Mouse (Mus musculus): ENCODE results near the gene Cux1. TPM values are rescaled to one million over a fixed set of nuclear protein-coding genes. Genes with fewer than 3 reads are reported as not detected.

The Cux1 gene
- polyA plus RNA-seq, 1 experiment: 68.0 TPM

DNA sequence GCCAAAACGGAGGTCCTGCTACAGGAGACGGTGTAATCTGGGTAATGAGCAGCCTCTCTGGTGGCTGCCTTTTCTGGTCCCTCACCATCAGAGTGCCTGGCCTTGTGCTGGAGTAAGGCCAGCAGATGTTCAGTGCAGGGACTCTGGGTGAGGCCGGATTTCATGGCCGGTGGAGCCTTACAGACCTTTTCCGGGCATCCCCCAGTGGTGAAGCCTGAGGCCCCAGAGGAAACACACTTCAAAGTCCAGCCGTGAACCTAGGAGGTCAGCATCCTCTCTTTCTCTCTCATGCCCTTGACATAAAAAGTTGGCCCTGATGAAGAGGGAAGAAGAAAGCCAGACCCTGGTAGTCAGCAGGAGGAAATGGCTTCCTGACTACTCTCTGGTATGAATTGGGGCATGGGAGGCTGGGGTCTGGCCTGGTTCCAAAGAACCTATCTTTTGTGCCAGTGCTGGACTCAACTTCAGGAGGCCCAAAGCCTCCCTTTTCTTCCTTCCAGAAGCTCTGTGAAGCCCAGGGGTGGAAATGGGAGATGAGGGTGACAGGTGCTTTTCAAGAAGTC is 138.7 kb downstream of the Cux1 start:
- TF ChIP-seq CTCF (IDR thresholded peaks at IDR 0.05; ENCODE audit: extremely low read depth, insufficient read depth, low read length): no peak
- no peak for TF ChIP-seq POLR2A (IDR thresholded peaks at IDR 0.05; ENCODE audit: extremely low read depth, insufficient read depth, low read length)
- Histone ChIP-seq H3K27ac (ENCODE audit: insufficient read depth, low read length) (peak overlapping the region; percentile 17; the same call in 1 of the 2 replicates), H3K4me3 (ENCODE audit: insufficient read depth, low read length) (no peak overlapping the region), H3K4me1 (ENCODE audit: control insufficient read depth, insufficient read depth, low read length) (peaks cover 17% of the 10 kb centered on the region)

GRCm38 (mm10) chr5:136427772-136428497 is 139.4 kb downstream of the Cux1 start:
- TF ChIP-seq CTCF (IDR thresholded peaks at IDR 0.05; ENCODE audit: extremely low read depth, insufficient read depth, low read length): no peak
- no peak for TF ChIP-seq POLR2A (IDR thresholded peaks at IDR 0.05; ENCODE audit: extremely low read depth, insufficient read depth, low read length)
- Histone ChIP-seq H3K4me1 (ENCODE audit: control insufficient read depth, insufficient read depth, low read length) (peaks cover 17% of the 10 kb centered on the region), H3K4me3 (ENCODE audit: insufficient read depth, low read length) (no peak overlapping the region), H3K27ac (ENCODE audit: insufficient read depth, low read length) (0 out of 2 replicates have a peak overlapping the region, but pooled peaks have one; percentile 44)

DNA sequence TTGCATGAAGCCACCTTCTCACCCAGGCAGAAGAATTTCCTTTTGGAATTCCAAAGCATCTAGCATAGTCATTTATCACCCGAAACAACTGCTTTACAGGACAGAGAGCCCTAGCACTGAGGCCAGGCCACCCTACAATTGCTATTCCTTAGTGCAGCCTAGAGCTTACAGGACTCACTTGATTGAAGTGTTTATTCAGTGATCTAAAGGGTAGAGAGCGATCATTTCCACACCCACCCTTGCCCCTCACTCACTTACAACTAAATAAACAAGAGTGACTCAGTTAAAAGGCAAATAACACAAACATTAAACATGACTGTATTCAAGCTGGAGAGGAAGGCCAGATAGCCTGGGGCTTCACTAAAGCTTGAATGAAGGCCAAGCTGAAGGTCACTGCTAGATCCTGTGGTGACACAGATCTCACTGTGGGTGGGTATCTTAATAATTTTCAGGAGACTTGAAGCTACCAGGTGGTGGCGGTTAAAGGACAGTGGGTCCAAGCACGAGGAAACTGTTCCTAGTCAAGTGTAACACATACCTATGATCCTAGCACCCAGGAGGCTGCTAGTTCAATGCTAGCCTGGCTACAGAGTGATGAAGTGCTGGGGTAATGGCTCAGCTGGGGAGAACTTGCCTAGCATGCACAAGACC is 140.0 kb downstream of the Cux1 start:
- Histone ChIP-seq H3K27ac (ENCODE audit: insufficient read depth, low read length) (peak overlapping the region; percentile 44), H3K4me1 (ENCODE audit: control insufficient read depth, insufficient read depth, low read length) (peaks cover 17% of the 10 kb centered on the region), H3K4me3 (ENCODE audit: insufficient read depth, low read length) (no peak overlapping the region)
- TF ChIP-seq POLR2A (IDR thresholded peaks at IDR 0.05; ENCODE audit: extremely low read depth, insufficient read depth, low read length) (no peak), CTCF (IDR thresholded peaks at IDR 0.05; ENCODE audit: extremely low read depth, insufficient read depth, low read length) (no peak)

- Histone ChIP-seq H3K4me1 (ENCODE audit: control insufficient read depth, insufficient read depth, low read length) (peaks cover 12% of the 10 kb centered on the region), H3K4me3 (ENCODE audit: insufficient read depth, low read length) (no peak overlapping the region), H3K27ac (ENCODE audit: insufficient read depth, low read length) (no peak overlapping the region)
- TF ChIP-seq POLR2A (IDR thresholded peaks at IDR 0.05; ENCODE audit: extremely low read depth, insufficient read depth, low read length): no peak
- TF ChIP-seq CTCF (IDR thresholded peaks at IDR 0.05; ENCODE audit: extremely low read depth, insufficient read depth, low read length): no peak
Measured at GRCm38 (mm10) chr5:136422948-136423347, 144.3 kb downstream of the Cux1 start.

GRCm38 (mm10) chr5:136421885-136422284 is 145.4 kb downstream of the Cux1 start:
- H3K27ac ChIP-seq (ENCODE audit: insufficient read depth, low read length): no peak overlapping the region
- H3K4me3 ChIP-seq (ENCODE audit: insufficient read depth, low read length): no peak overlapping the region
- TF ChIP-seq POLR2A (IDR thresholded peaks at IDR 0.05; ENCODE audit: extremely low read depth, insufficient read depth, low read length) (no peak), CTCF (IDR thresholded peaks at IDR 0.05; ENCODE audit: extremely low read depth, insufficient read depth, low read length) (no peak)
- peaks cover 6% of the 10 kb centered on the region for H3K4me1 ChIP-seq (ENCODE audit: control insufficient read depth, insufficient read depth, low read length)

DNA sequence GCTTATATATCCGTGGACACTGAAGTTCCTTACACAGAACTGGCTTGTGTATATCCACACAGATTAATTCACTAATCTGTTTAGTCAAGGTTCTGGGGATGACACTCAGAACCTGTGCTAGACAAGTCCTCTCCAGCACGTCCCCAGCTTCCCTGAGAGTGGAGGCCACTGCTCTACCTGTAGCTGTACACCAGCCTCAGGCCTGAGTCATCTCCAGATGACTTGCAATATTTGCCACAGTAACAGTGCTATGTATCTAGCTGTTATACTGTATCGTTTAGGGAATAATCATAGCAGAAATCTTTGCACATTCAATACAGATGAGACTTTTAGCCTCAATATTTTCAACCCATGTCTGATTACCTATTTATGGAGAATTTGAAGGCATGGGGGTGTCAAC is 146.0 kb downstream of the Cux1 start:
- H3K27ac ChIP-seq (ENCODE audit: insufficient read depth, low read length): no peak overlapping the region
- H3K4me1 ChIP-seq (ENCODE audit: control insufficient read depth, insufficient read depth, low read length): peaks cover 2% of the 10 kb centered on the region; the same call in 1 of the 2 replicates
- no peak overlapping the region for H3K4me3 ChIP-seq (ENCODE audit: insufficient read depth, low read length)
- TF ChIP-seq CTCF (IDR thresholded peaks at IDR 0.05; ENCODE audit: extremely low read depth, insufficient read depth, low read length): no peak
- TF ChIP-seq POLR2A (IDR thresholded peaks at IDR 0.05; ENCODE audit: extremely low read depth, insufficient read depth, low read length): no peak

GRCm38 (mm10) chr5:136420342-136420741 is 146.9 kb downstream of the Cux1 start:
- H3K4me1 ChIP-seq (ENCODE audit: control insufficient read depth, insufficient read depth, low read length): peaks cover 2% of the 10 kb centered on the region; the same call in 1 of the 2 replicates
- TF ChIP-seq CTCF (IDR thresholded peaks at IDR 0.05; ENCODE audit: extremely low read depth, insufficient read depth, low read length) (no peak), POLR2A (IDR thresholded peaks at IDR 0.05; ENCODE audit: extremely low read depth, insufficient read depth, low read length) (no peak)

DNA sequence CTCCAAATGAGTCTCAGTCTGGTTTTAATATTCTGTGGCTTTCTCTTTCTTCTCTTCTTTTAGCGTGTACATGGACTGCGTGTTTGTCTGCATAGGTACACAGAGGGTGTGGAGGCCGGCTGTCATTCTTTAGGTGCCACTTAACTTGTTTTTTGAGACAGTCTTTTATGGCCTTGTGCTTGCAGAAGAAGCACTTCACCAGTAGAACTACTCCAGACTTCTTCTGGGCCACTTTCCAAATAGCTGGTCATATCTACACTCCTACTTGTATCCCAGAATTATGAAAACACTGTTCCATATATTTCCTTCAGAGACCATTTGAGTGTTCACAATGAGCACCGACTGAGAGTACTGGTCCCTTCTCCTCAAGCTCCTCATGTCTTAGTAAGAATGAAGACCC is 149.4 kb downstream of the Cux1 start:
- TF ChIP-seq POLR2A (IDR thresholded peaks at IDR 0.05; ENCODE audit: extremely low read depth, insufficient read depth, low read length): no peak
- TF ChIP-seq CTCF (IDR thresholded peaks at IDR 0.05; ENCODE audit: extremely low read depth, insufficient read depth, low read length): no peak
- Histone ChIP-seq H3K27ac (ENCODE audit: insufficient read depth, low read length) (no peak overlapping the region), H3K4me3 (ENCODE audit: insufficient read depth, low read length) (no peak overlapping the region), H3K4me1 (ENCODE audit: control insufficient read depth, insufficient read depth, low read length) (no peaks in the 10 kb centered on the region)

More at GRCm38 (mm10) chr5:136420342-136420741, 146.9 kb downstream of the Cux1 start:
- H3K4me3 ChIP-seq (ENCODE audit: insufficient read depth, low read length): no peak overlapping the region
- no peak overlapping the region for H3K27ac ChIP-seq (ENCODE audit: insufficient read depth, low read length)

DNA sequence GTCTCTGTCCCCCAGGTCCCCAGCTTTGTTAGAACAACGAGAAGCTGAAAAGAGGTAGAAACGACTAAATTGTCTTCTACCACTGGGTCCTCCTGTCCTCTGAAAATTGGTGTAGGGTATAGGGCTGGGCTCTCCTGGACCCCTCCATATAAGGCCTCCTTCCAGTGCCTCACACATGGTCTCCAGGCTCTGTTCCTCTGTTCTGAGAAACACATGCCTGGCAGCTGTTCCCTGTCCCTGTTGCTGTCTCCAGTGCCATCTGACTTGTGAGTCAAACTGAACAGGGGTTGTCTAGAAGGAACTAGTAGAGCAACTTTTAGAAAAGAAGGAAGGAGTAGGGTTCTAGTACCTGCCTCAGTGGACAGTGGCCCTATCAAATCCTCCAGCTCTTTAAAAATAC is 152.8 kb downstream of the Cux1 start:
- H3K4me1 ChIP-seq (ENCODE audit: control insufficient read depth, insufficient read depth, low read length): peaks cover 3% of the 10 kb centered on the region; the same call in 1 of the 2 replicates
- no peak for TF ChIP-seq CTCF (IDR thresholded peaks at IDR 0.05; ENCODE audit: extremely low read depth, insufficient read depth, low read length)
- TF ChIP-seq POLR2A (IDR thresholded peaks at IDR 0.05; ENCODE audit: extremely low read depth, insufficient read depth, low read length): no peak
- no peak overlapping the region for H3K4me3 ChIP-seq (ENCODE audit: insufficient read depth, low read length)
- H3K27ac ChIP-seq (ENCODE audit: insufficient read depth, low read length): no peak overlapping the region
